ENCODE assay signal across 14 mouse cellular contexts in the genomic region with DNA sequence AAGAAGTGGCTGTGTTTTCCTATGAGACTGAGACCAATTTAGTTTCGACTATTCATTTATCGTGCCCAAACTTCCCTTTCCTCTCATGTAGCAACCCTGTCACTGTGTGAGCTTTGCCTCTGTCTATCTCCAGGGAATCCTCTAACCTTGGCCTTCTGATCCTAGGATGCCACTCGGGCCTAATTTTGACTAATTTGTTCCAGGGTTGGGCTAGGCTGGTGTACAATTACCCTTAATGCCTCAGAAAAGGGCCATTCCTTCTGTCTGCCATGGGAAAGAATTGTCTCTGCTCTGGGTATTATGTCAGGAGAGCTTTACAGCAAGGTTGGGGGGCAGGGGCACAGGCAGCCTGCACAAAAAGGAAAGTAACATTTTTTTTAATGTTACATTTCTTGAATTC.
A peak's percentile ranks its signal among the peaks of the same experiment; 100 is the strongest.
DNase-seq lines count a peak whose midpoint lies in the region; ATAC-seq lines count a peak whose summit lies in the region.
"Had no signal": no experiment of that assay in that cellular context is flagged by ENCODE, and none has a peak within 500 bp of the region (broad histone marks: within the 10 kb centered on the region; RNA-seq: fewer than 3 reads in every experiment).

No protein-coding gene starts in this region.

- DNase-seq in heart, embryonic 10.5 days (ENCODE audit: low spot score): no peak
- no peak for DNase-seq in heart, postnatal 10 days
- no peak for DNase-seq in kidney, adult 9 months
- no peak for DNase-seq in liver, embryonic 13.5 days
- no peak for DNase-seq in urinary bladder, postnatal 4 days (ENCODE audit: low spot score in 2 of 2)
- no peak for DNase-seq in gastrocnemius, postnatal 25 days
- DNase-seq: B cell, adult 2 months; cerebellum, adult 9-10 months; lung, adult 2 months had no signal

- intact Hi-C loops in heart, postnatal 10 days (cut with DNase I): no loop called here

- no peak overlapping the region for H3K4me2 ChIP-seq in kidney, embryonic 16.5 days (replicated peaks; ENCODE audit: low read depth, low read length)
- H3K4me2 ChIP-seq in liver, embryonic 13.5 days: no peak overlapping the region
- H3K4me2 ChIP-seq: forebrain, embryonic 13.5 days; hindbrain, embryonic 13.5 days had no signal

- H3K36me3 ChIP-seq in heart, embryonic 10.5 days: no peaks in the 10 kb centered on the region
- no peaks in the 10 kb centered on the region for H3K36me3 ChIP-seq in kidney, embryonic 16.5 days (ENCODE audit: insufficient read depth, low read length)
- no peaks in the 10 kb centered on the region for H3K36me3 ChIP-seq in liver, embryonic 13.5 days
- H3K36me3 ChIP-seq: hindbrain, embryonic 13.5 days had no signal

- no peak for ATAC-seq in kidney, embryonic 16.5 days (ENCODE audit: low FRiP score, low TSS enrichment)
- peak; percentile 23; the same call in 1 of the 2 replicates for ATAC-seq in common myeloid progenitor, adult 5-6 weeks (replicated peaks; ENCODE audit: low read depth, poor library complexity, severe bottlenecking)
- no peak for ATAC-seq in liver, embryonic 13.5 days (ENCODE audit: low read depth)
- ATAC-seq: forebrain, embryonic 13.5 days had no signal

- 53% methylated on average over 3 of the region's 3 CpGs for WGBS in heart, embryonic 10.5 days
- 38% methylated on average over 3 of the region's 3 CpGs for WGBS in kidney, embryonic 16.5 days
- 34% methylated on average over 3 of the region's 3 CpGs for WGBS in liver, embryonic 13.5 days (ENCODE audit: insufficient replicate concordance)

- H3K27me3 ChIP-seq in heart, embryonic 10.5 days (ENCODE audit: insufficient read depth, poor library complexity, severe bottlenecking): no peaks in the 10 kb centered on the region
- H3K27me3 ChIP-seq in kidney, embryonic 16.5 days (ENCODE audit: insufficient read depth, low read length): no peaks in the 10 kb centered on the region
- H3K27me3 ChIP-seq in liver, embryonic 13.5 days: no peaks in the 10 kb centered on the region
- H3K27me3 ChIP-seq: forebrain, embryonic 13.5 days; hindbrain, embryonic 13.5 days had no signal

- H3K27ac ChIP-seq in heart, embryonic 10.5 days: peak overlapping the region; percentile 42; the same call in 1 of the 2 replicates
- H3K27ac ChIP-seq in kidney, embryonic 16.5 days (ENCODE audit: low read length): peak overlapping the region; percentile 61
- H3K27ac ChIP-seq in liver, embryonic 13.5 days: peak overlapping the region; percentile 47; the same call in 1 of the 2 replicates
- H3K27ac ChIP-seq: forebrain, embryonic 13.5 days; hindbrain, embryonic 13.5 days had no signal

- peaks cover 19% of the 10 kb centered on the region for H3K4me1 ChIP-seq in heart, embryonic 10.5 days
- H3K4me1 ChIP-seq in kidney, embryonic 16.5 days (ENCODE audit: insufficient read depth, low read length): peaks cover 3% of the 10 kb centered on the region
- H3K4me1 ChIP-seq in liver, embryonic 13.5 days (replicated peaks): peaks cover 7% of the 10 kb centered on the region; the same call in 1 of the 2 replicates
- H3K4me1 ChIP-seq: forebrain, embryonic 13.5 days had no signal

- H3K4me3 ChIP-seq in heart, embryonic 10.5 days: no peak overlapping the region
- no peak overlapping the region for H3K4me3 ChIP-seq in kidney, embryonic 16.5 days (ENCODE audit: low read length)
- H3K4me3 ChIP-seq in liver, embryonic 13.5 days (replicated peaks): no peak overlapping the region
- H3K4me3 ChIP-seq: forebrain, embryonic 13.5 days; hindbrain, embryonic 13.5 days; myocyte had no signal

- no peaks in the 10 kb centered on the region for H3K9me3 ChIP-seq in heart, embryonic 10.5 days
- no peaks in the 10 kb centered on the region for H3K9me3 ChIP-seq in kidney, embryonic 16.5 days (ENCODE audit: low read length)
- H3K9me3 ChIP-seq in liver, embryonic 13.5 days (replicated peaks): no peaks in the 10 kb centered on the region
- H3K9me3 ChIP-seq: forebrain, embryonic 13.5 days; hindbrain, embryonic 13.5 days had no signal

- no peak overlapping the region for H3K9ac ChIP-seq in kidney, embryonic 16.5 days (replicated peaks; ENCODE audit: low read length)
- H3K9ac ChIP-seq in liver, embryonic 13.5 days: no peak overlapping the region
- H3K9ac ChIP-seq: forebrain, embryonic 13.5 days; hindbrain, embryonic 13.5 days had no signal
